Mouse (Mus musculus): Measurements from ENCODE around the gene St5. TPM values are rescaled to one million over a fixed set of nuclear protein-coding genes. Genes with fewer than 3 reads are reported as not detected.

St5 gene
- polyA plus RNA-seq, 1 experiment from 2014 or later, result 23.4 TPM

- Histone ChIP-seq H3K36me3 (replicated peaks; ENCODE audit: control insufficient read depth, insufficient read depth) (no peaks in the 10 kb centered on the region), H3K27me3 (ENCODE audit: control insufficient read depth, insufficient read depth, low read length) (no peaks in the 10 kb centered on the region), H3K4me2 (replicated peaks) (no peak overlapping the region), H3K9ac (no peak overlapping the region), H3K4me3 (replicated peaks; ENCODE audit: low read length) (no peak overlapping the region), H3K4me1 (replicated peaks; ENCODE audit: control insufficient read depth, insufficient read depth, low read length) (no peaks in the 10 kb centered on the region), H3K27ac (no peak overlapping the region), H3K9me3 (ENCODE audit: control insufficient read depth, low read length) (no peaks in the 10 kb centered on the region)
- WGBS, result 96% methylated on average over 2 of the region's 2 CpGs
- DNase-seq (ENCODE audit: low spot score) (no peak), ATAC-seq (ENCODE audit: low FRiP score) (no peak)
Observed at GRCm38 (mm10) chr7:109546186-109546585, 157.2 kb downstream of the St5 start.

- DNase-seq (ENCODE audit: low spot score) (no peak), ATAC-seq (ENCODE audit: low FRiP score) (peak; percentile 62; the same call in 1 of the 2 replicates)
- H3K36me3 ChIP-seq (replicated peaks; ENCODE audit: control insufficient read depth, insufficient read depth), result no peaks in the 10 kb centered on the region
- 76% methylated on average over 10 of the region's 10 CpGs for WGBS
- H3K27ac ChIP-seq, result 0 out of 2 replicates have a peak overlapping the region, but pooled peaks have one; percentile 7
- no peaks in the 10 kb centered on the region for H3K4me1 ChIP-seq (replicated peaks; ENCODE audit: control insufficient read depth, insufficient read depth, low read length)
- no peaks in the 10 kb centered on the region for H3K27me3 ChIP-seq (ENCODE audit: control insufficient read depth, insufficient read depth, low read length)
- H3K9me3 ChIP-seq (ENCODE audit: control insufficient read depth, low read length), result no peaks in the 10 kb centered on the region
- no peak overlapping the region for H3K9ac ChIP-seq
- H3K4me3 ChIP-seq (replicated peaks; ENCODE audit: low read length), result no peak overlapping the region
- no peak overlapping the region for H3K4me2 ChIP-seq (replicated peaks)
Observed at GRCm38 (mm10) chr7:109545255-109545993, 158.0 kb downstream of the St5 start.

- Histone ChIP-seq H3K9ac (no peak overlapping the region), H3K27me3 (ENCODE audit: control insufficient read depth, insufficient read depth, low read length) (no peaks in the 10 kb centered on the region), H3K4me2 (replicated peaks) (no peak overlapping the region), H3K4me3 (replicated peaks; ENCODE audit: low read length) (no peak overlapping the region), H3K27ac (no peak overlapping the region), H3K9me3 (ENCODE audit: control insufficient read depth, low read length) (no peaks in the 10 kb centered on the region), H3K4me1 (replicated peaks; ENCODE audit: control insufficient read depth, insufficient read depth, low read length) (no peaks in the 10 kb centered on the region), H3K36me3 (replicated peaks; ENCODE audit: control insufficient read depth, insufficient read depth) (no peaks in the 10 kb centered on the region)
- 78% methylated on average over 5 of the region's 5 CpGs for WGBS
- ATAC-seq (ENCODE audit: low FRiP score) (no peak), DNase-seq (ENCODE audit: low spot score) (no peak)
Observed at GRCm38 (mm10) chr7:109544792-109545191, 158.6 kb downstream of the St5 start.

GRCm38 (mm10) chr7:109542364-109542628, 161.1 kb downstream of the St5 start:
- no peak for DNase-seq (ENCODE audit: low spot score)
- H3K36me3 ChIP-seq (replicated peaks; ENCODE audit: control insufficient read depth, insufficient read depth), result no peaks in the 10 kb centered on the region
- H3K27me3 ChIP-seq (ENCODE audit: control insufficient read depth, insufficient read depth, low read length), result no peaks in the 10 kb centered on the region
- no peak overlapping the region for H3K9ac ChIP-seq
- H3K27ac ChIP-seq, result no peak overlapping the region
- H3K9me3 ChIP-seq (ENCODE audit: control insufficient read depth, low read length), result no peaks in the 10 kb centered on the region
- H3K4me1 ChIP-seq (replicated peaks; ENCODE audit: control insufficient read depth, insufficient read depth, low read length), result no peaks in the 10 kb centered on the region
- 87% methylated on average over 3 of the region's 3 CpGs for WGBS
- no peak overlapping the region for H3K4me3 ChIP-seq (replicated peaks; ENCODE audit: low read length)
- no peak overlapping the region for H3K4me2 ChIP-seq (replicated peaks)
- ATAC-seq (ENCODE audit: low FRiP score), result no peak

- no peak overlapping the region for H3K27ac ChIP-seq
- H3K4me3 ChIP-seq (replicated peaks; ENCODE audit: low read length), result no peak overlapping the region
- ATAC-seq (ENCODE audit: low FRiP score), result no peak
Observed at GRCm38 (mm10) chr7:109541609-109542363, 161.6 kb downstream of the St5 start.

GRCm38 (mm10) chr7:109540902-109541301, 162.5 kb downstream of the St5 start:
- no peak for ATAC-seq (ENCODE audit: low FRiP score)
- no peaks in the 10 kb centered on the region for H3K36me3 ChIP-seq (replicated peaks; ENCODE audit: control insufficient read depth, insufficient read depth)

More at GRCm38 (mm10) chr7:109541609-109542363, 161.6 kb downstream of the St5 start:
- no peak overlapping the region for H3K4me2 ChIP-seq (replicated peaks)
- no peak overlapping the region for H3K9ac ChIP-seq
- H3K36me3 ChIP-seq (replicated peaks; ENCODE audit: control insufficient read depth, insufficient read depth), result no peaks in the 10 kb centered on the region
- no peaks in the 10 kb centered on the region for H3K9me3 ChIP-seq (ENCODE audit: control insufficient read depth, low read length)
- 92% methylated on average over 10 of the region's 10 CpGs for WGBS
- no peak for DNase-seq (ENCODE audit: low spot score)
- H3K4me1 ChIP-seq (replicated peaks; ENCODE audit: control insufficient read depth, insufficient read depth, low read length), result no peaks in the 10 kb centered on the region
- H3K27me3 ChIP-seq (ENCODE audit: control insufficient read depth, insufficient read depth, low read length), result no peaks in the 10 kb centered on the region

GRCm38 (mm10) chr7:109536451-109536946, 166.9 kb downstream of the St5 start:
- 50% methylated on average over 4 of the region's 4 CpGs for WGBS
- no peak overlapping the region for H3K9ac ChIP-seq
- ATAC-seq (ENCODE audit: low FRiP score), result peak; percentile 87; the same call in 1 of the 2 replicates

More at GRCm38 (mm10) chr7:109540902-109541301, 162.5 kb downstream of the St5 start:
- Histone ChIP-seq H3K9me3 (ENCODE audit: control insufficient read depth, low read length) (no peaks in the 10 kb centered on the region), H3K4me2 (replicated peaks) (no peak overlapping the region), H3K4me3 (replicated peaks; ENCODE audit: low read length) (no peak overlapping the region), H3K27me3 (ENCODE audit: control insufficient read depth, insufficient read depth, low read length) (no peaks in the 10 kb centered on the region), H3K4me1 (replicated peaks; ENCODE audit: control insufficient read depth, insufficient read depth, low read length) (no peaks in the 10 kb centered on the region; the same call in 1 of the 2 replicates), H3K9ac (no peak overlapping the region), H3K27ac (no peak overlapping the region)
- DNase-seq (ENCODE audit: low spot score), result no peak

GRCm38 (mm10) chr7:109534921-109535320, 168.5 kb downstream of the St5 start:
- H3K4me1 ChIP-seq (replicated peaks; ENCODE audit: control insufficient read depth, insufficient read depth, low read length), result no peaks in the 10 kb centered on the region; the same call in 1 of the 2 replicates
- no peaks in the 10 kb centered on the region for H3K9me3 ChIP-seq (ENCODE audit: control insufficient read depth, low read length)
- 96% methylated on average over 3 of the region's 3 CpGs for WGBS
- peaks cover 6% of the 10 kb centered on the region; the same call in 1 of the 2 replicates for H3K36me3 ChIP-seq (replicated peaks; ENCODE audit: control insufficient read depth, insufficient read depth)
- H3K4me3 ChIP-seq (replicated peaks; ENCODE audit: low read length), result no peak overlapping the region
- ATAC-seq (ENCODE audit: low FRiP score) (no peak), DNase-seq (ENCODE audit: low spot score) (no peak)
- H3K4me2 ChIP-seq (replicated peaks), result no peak overlapping the region
- no peaks in the 10 kb centered on the region for H3K27me3 ChIP-seq (ENCODE audit: control insufficient read depth, insufficient read depth, low read length)
- no peak overlapping the region for H3K9ac ChIP-seq
- no peak overlapping the region for H3K27ac ChIP-seq

More at GRCm38 (mm10) chr7:109536451-109536946, 166.9 kb downstream of the St5 start:
- DNase-seq (ENCODE audit: low spot score), result peak; percentile 67
- Histone ChIP-seq H3K27me3 (ENCODE audit: control insufficient read depth, insufficient read depth, low read length) (no peaks in the 10 kb centered on the region), H3K36me3 (replicated peaks; ENCODE audit: control insufficient read depth, insufficient read depth) (peaks cover 6% of the 10 kb centered on the region; the same call in 1 of the 2 replicates), H3K4me1 (replicated peaks; ENCODE audit: control insufficient read depth, insufficient read depth, low read length) (no peaks in the 10 kb centered on the region; the same call in 1 of the 2 replicates), H3K27ac (peak overlapping the region; percentile 69), H3K4me2 (replicated peaks) (no peak overlapping the region), H3K9me3 (ENCODE audit: control insufficient read depth, low read length) (no peaks in the 10 kb centered on the region), H3K4me3 (replicated peaks; ENCODE audit: low read length) (no peak overlapping the region)

- H3K4me1 ChIP-seq (replicated peaks; ENCODE audit: control insufficient read depth, insufficient read depth, low read length), result no peaks in the 10 kb centered on the region; the same call in 1 of the 2 replicates
- no peak overlapping the region for H3K27ac ChIP-seq
- DNase-seq (ENCODE audit: low spot score), result no peak
- no peak overlapping the region for H3K4me3 ChIP-seq (replicated peaks; ENCODE audit: low read length)
- no peaks in the 10 kb centered on the region for H3K27me3 ChIP-seq (ENCODE audit: control insufficient read depth, insufficient read depth, low read length)
- H3K36me3 ChIP-seq (replicated peaks; ENCODE audit: control insufficient read depth, insufficient read depth), result peaks cover 6% of the 10 kb centered on the region; the same call in 1 of the 2 replicates
- no peak overlapping the region for H3K9ac ChIP-seq
- 89% methylated on average over 4 of the region's 4 CpGs for WGBS
- H3K4me2 ChIP-seq (replicated peaks), result no peak overlapping the region
- H3K9me3 ChIP-seq (ENCODE audit: control insufficient read depth, low read length), result no peaks in the 10 kb centered on the region
- no peak for ATAC-seq (ENCODE audit: low FRiP score)
Observed at GRCm38 (mm10) chr7:109533888-109534287, 169.5 kb downstream of the St5 start.

Measured in hindbrain, embryonic 14.5 days (tissue).